Mouse (Mus musculus) lung, postnatal 0 days (tissue): Measurements from ENCODE around the gene Pigz.

Experiments used
- CTCF ChIP-seq: IDR thresholded peaks from 2 replicates; pipeline ENCODE4 v1.5.1; 2016; ENCODE audit warnings: antibody characterized with exemption, mild to moderate bottlenecking
- EP300 ChIP-seq: IDR thresholded peaks from 2 replicates; pipeline ENCODE4 v1.6.1; 2016; ENCODE audit warnings: antibody characterized with exemption, mild to moderate bottlenecking, control low read depth

GRCm38 (mm10) chr16:31932255-31932654 lies 1.4 kb upstream of the Pigz start:
- TF ChIP-seq CTCF = no peak
- TF ChIP-seq EP300 = no peak
